Mouse (Mus musculus) CH12.LX (cell line): ENCODE results near the gene Tmco4. TPM values are rescaled to one million over a fixed set of nuclear protein-coding genes. Genes with fewer than 3 reads are reported as not detected.

Experiments used
- DNase-seq: peaks from one replicate; pipeline ENCODE4 v3.0.0-alpha.2; 2013; ENCODE audit errors: extremely low read depth
- H3K27ac ChIP-seq: 2 replicates; pipeline ENCODE4 v1.5.1; 2012; ENCODE audit warnings: low read depth, mild to moderate bottlenecking, control low read depth, moderate library complexity; ENCODE audit not compliant: insufficient read depth
- H3K27me3 ChIP-seq: replicated peaks from 2 replicates; pipeline ENCODE3; 2012; ENCODE audit warnings: inconsistent platforms
- H3K36me3 ChIP-seq, 2 experiments: replicated peaks in 1 of 2; 2 replicates each; pipeline versions ENCODE3 to v1.6.1; 2012; ENCODE audit warnings: inconsistent platforms in 1 of 2, low read length in 1 of 2, mild to moderate bottlenecking in 1 of 2, mixed read lengths in 1 of 2, moderate library complexity in 1 of 2; ENCODE audit not compliant: control insufficient read depth in 1 of 2, insufficient read depth in 1 of 2
- H3K4me1 ChIP-seq, 2 experiments: 2 replicates each; pipeline ENCODE4 v1.6.1; 2012; ENCODE audit warnings: inconsistent platforms in 1 of 2, moderate library complexity in 1 of 2; ENCODE audit not compliant: insufficient read depth in 2 of 2, control insufficient read depth in 1 of 2
- H3K4me2 ChIP-seq: 2 replicates; pipeline ENCODE4 v1.6.1; 2012; ENCODE audit warnings: low read depth, mild to moderate bottlenecking, control low read depth; ENCODE audit not compliant: poor library complexity, insufficient read depth, severe bottlenecking
- H3K4me3 ChIP-seq, 3 experiments: fragments of 150-350 bp in 1 of 3; sonication (generic) in 1 of 3; replicated peaks in 1 of 3; 2 replicates each; pipeline versions ENCODE3 to v1.5.1; 2011 to 2012; ENCODE audit warnings: low read depth in 2 of 3, low read length in 2 of 3, mild to moderate bottlenecking in 2 of 3, moderate library complexity in 2 of 3, control low read depth in 1 of 3, improper control_type of control experiment in 1 of 3, inconsistent platforms in 1 of 3, mixed read lengths in 1 of 3; ENCODE audit not compliant: poor library complexity in 1 of 3
- H3K79me2 ChIP-seq: replicated peaks from 2 replicates; pipeline ENCODE4 v1.6.1; 2012; ENCODE audit warnings: mild to moderate bottlenecking, moderate library complexity; ENCODE audit not compliant: control insufficient read depth, poor library complexity, insufficient read depth, severe bottlenecking; ENCODE audit errors: extremely low read depth
- H3K9ac ChIP-seq: 2 replicates; pipeline ENCODE4 v1.6.1; 2012; ENCODE audit warnings: low read depth, mild to moderate bottlenecking, control low read depth, moderate library complexity; ENCODE audit not compliant: insufficient read depth
- H3K9me3 ChIP-seq: replicated peaks from 2 replicates; pipeline ENCODE3; 2012; ENCODE audit warnings: low read length, inconsistent platforms, mixed read lengths
- BHLHE40 ChIP-seq: IDR thresholded peaks from 2 replicates; pipeline ENCODE4 v1.6.1; 2011; ENCODE audit warnings: mild to moderate bottlenecking, low read depth, low read length, improper control_type of control experiment
- CHD1 ChIP-seq: IDR thresholded peaks from 2 replicates; pipeline ENCODE4 v1.6.1; 2012; ENCODE audit warnings: low read depth, low read length, improper control_type of control experiment, inconsistent platforms
- CTCF ChIP-seq, 2 experiments: IDR thresholded peaks in 1 of 2; conservative IDR thresholded peaks in 1 of 2; 2 replicates each; pipeline ENCODE4 v1.5.1; 2011 to 2012; ENCODE audit warnings: low read depth in 2 of 2, low read length in 2 of 2, improper control_type of control experiment in 1 of 2, inconsistent platforms in 1 of 2, mild to moderate bottlenecking in 1 of 2, moderate library complexity in 1 of 2
- ELF1 ChIP-seq: IDR thresholded peaks from 2 replicates; pipeline ENCODE4 v1.6.1; 2014; ENCODE audit warnings: low read depth, mild to moderate bottlenecking, inconsistent platforms, low read length, improper control_type of control experiment
- ETS1 ChIP-seq: conservative IDR thresholded peaks from 2 replicates; pipeline ENCODE4 v1.6.1; 2012; ENCODE audit warnings: low read depth, mild to moderate bottlenecking, inconsistent platforms, low read length, improper control_type of control experiment, moderate library complexity
- JUN ChIP-seq: IDR thresholded peaks from 2 replicates; pipeline ENCODE4 v1.6.1; 2011; ENCODE audit warnings: low read depth, mild to moderate bottlenecking, low read length, improper control_type of control experiment, moderate library complexity; ENCODE audit not compliant: insufficient read depth
- JUND ChIP-seq: conservative IDR thresholded peaks from 2 replicates; pipeline ENCODE4 v1.6.1; 2011; ENCODE audit warnings: low read depth, low read length, improper control_type of control experiment
- KAT2A ChIP-seq: IDR thresholded peaks from 2 replicates; pipeline ENCODE4 v1.6.1; 2012; ENCODE audit warnings: low read length, improper control_type of control experiment, inconsistent platforms; ENCODE audit not compliant: insufficient replicate concordance
- MAFK ChIP-seq: IDR thresholded peaks from 2 replicates; pipeline ENCODE4 v1.6.1; 2011; ENCODE audit warnings: low read length, improper control_type of control experiment; ENCODE audit not compliant: insufficient replicate concordance
- MAZ ChIP-seq: IDR thresholded peaks from 2 replicates; pipeline ENCODE4 v1.6.1; 2012; ENCODE audit warnings: low read depth, mild to moderate bottlenecking, inconsistent platforms, low read length, improper control_type of control experiment, moderate library complexity
- NRF1 ChIP-seq: IDR thresholded peaks from 2 replicates; pipeline ENCODE4 v1.6.1; 2014; ENCODE audit warnings: low read depth, mild to moderate bottlenecking, inconsistent platforms, low read length, improper control_type of control experiment, moderate library complexity
- POLR2A ChIP-seq: IDR thresholded peaks from 2 replicates; pipeline ENCODE4 v1.6.1; 2011; ENCODE audit warnings: low read depth, mild to moderate bottlenecking, improper control_type of control experiment, low read length
- POLR2AphosphoS2 ChIP-seq: IDR thresholded peaks from 2 replicates; pipeline ENCODE4 v1.6.1; 2011; ENCODE audit warnings: low read depth, low read length, improper control_type of control experiment
- RAD21 ChIP-seq: IDR thresholded peaks from 2 replicates; pipeline ENCODE4 v1.6.1; 2011; ENCODE audit warnings: low read depth, mild to moderate bottlenecking, low read length, improper control_type of control experiment, moderate library complexity
- SIN3A ChIP-seq: IDR thresholded peaks from 2 replicates; pipeline ENCODE4 v1.6.1; 2012; ENCODE audit warnings: low read length, improper control_type of control experiment, inconsistent platforms
- SMC3 ChIP-seq: IDR thresholded peaks from 2 replicates; pipeline ENCODE4 v1.6.1; 2011; ENCODE audit warnings: low read depth, low read length, improper control_type of control experiment
- TCF12 ChIP-seq: IDR thresholded peaks from 2 replicates; pipeline ENCODE4 v1.6.1; 2014; ENCODE audit warnings: low read depth, mild to moderate bottlenecking, inconsistent platforms, low read length, improper control_type of control experiment
- UBTF ChIP-seq: IDR thresholded peaks from 2 replicates; pipeline ENCODE4 v1.6.1; 2012; ENCODE audit warnings: low read depth, mild to moderate bottlenecking, inconsistent platforms, low read length, improper control_type of control experiment, moderate library complexity
- ZC3H11A ChIP-seq: IDR thresholded peaks from 2 replicates; pipeline ENCODE4 v1.6.1; 2012; ENCODE audit warnings: low read depth, mild to moderate bottlenecking, inconsistent platforms, low read length, improper control_type of control experiment
- ZNF384 ChIP-seq: IDR thresholded peaks from 2 replicates; pipeline ENCODE4 v1.6.1; 2012; ENCODE audit warnings: low read depth, low read length, improper control_type of control experiment, inconsistent platforms
- dilution Hi-C: fragments of 300-500 bp; cut with MboI; formaldehyde crosslinking; loops from 2 replicates; pipeline ENCODE4 v1.14.3; 2020; ENCODE audit warnings: low sequenced_read_pairs; ENCODE audit not compliant: extremely low pct_unique_long_range_greater_than_20kb, extremely low pct_ligation_motif_present
- in situ Hi-C: fragments of 300-500 bp; cut with MboI; formaldehyde crosslinking; loops from 3 replicates; pipeline ENCODE4 v1.14.3; 2019; ENCODE audit warnings: low sequenced_read_pairs, low pct_ligation_motif_present, low pct_unique_long_range_greater_than_20kb, mixed read lengths
- polyA plus RNA-seq: library from polyadenylated mRNA; unstranded; fragments of >175 nt; gene quantifications from 2 replicates; pipeline ENCODE4 v1.2.1, GENCODE M21; 2012; ENCODE audit warnings: low read depth; ENCODE audit not compliant: insufficient read length
- total RNA-seq, 2 experiments: library from RNA; depleted of rRNA; stranded (reverse); fragments of 300-350 nt in 1 of 2; fragments of >200 nt in 1 of 2; gene quantifications; 2 replicates each; pipeline ENCODE4 v1.2.3; 2012 to 2014

Gene Tmco4
- total and polyA plus RNA-seq, 3 experiments = 20.3 to 22.2 (median 21.7) TPM

DNA sequence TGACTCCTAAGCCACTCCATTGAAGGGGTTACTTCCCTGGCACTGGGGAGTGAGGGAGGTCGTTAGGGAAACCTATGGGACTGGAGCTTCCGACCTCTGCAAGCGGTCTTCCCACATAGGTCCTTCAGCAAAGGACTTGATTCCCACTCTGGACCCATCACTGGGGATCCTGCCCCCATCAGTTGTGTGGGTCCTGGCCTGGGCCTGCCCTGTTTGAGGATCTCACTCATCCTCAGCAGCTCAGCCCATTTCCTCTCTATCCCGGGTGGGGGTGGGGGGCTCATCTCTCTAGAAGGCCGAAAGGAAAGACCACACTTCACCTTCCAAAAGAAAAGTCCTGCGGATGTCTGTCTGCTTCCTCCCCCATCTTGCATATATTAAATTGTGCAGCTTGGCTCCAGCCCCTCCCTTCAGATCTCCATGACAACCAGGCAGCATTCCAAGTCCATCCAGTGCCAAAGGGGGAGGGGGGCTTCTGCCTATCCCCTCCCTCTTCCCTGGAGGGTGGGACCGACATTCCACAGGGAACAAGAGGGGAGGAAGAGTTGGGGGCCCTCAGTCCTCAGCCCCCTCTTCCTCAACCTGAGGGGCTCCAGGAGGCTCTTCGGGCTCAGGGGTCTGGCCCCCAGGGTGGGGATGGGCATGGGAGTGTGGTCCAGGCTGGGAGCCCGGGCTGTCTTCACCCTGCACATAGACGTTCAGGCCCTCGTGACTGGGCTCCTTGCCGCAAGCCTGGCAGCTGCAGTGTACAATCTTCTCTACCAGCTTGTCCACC, 110.3 kb downstream of the Tmco4 start:
- Histone ChIP-seq H3K27ac (no peak overlapping the region), H3K36me3 (peaks cover 0 to 6% of the 10 kb centered on the region in 2 experiments), H3K4me1 (peaks cover 5 to 21% of the 10 kb centered on the region in 2 experiments; a peak in 3 of 4 replicates), H3K9ac (no peak overlapping the region), H3K4me2 (no peak overlapping the region), H3K9me3 (no peaks in the 10 kb centered on the region), H3K79me2 (no peaks in the 10 kb centered on the region), H3K4me3 (no peak overlapping the region), H3K27me3 (no peaks in the 10 kb centered on the region)
- no peak for DNase-seq
- in situ Hi-C loops = loop anchor here (10.0 kb wide), 2 partner anchors 172 to 202 kb away; no protein-coding TSS in a partner anchor
- TF ChIP-seq ELF1 (no peak), SMC3 (no peak), CTCF (conservative IDR thresholded peaks at IDR 0.05 in 1 of 2, IDR thresholded peaks at IDR 0.05 in 1 of 2; ENCODE audit: low read depth in 2 of 2, low read length in 2 of 2) (no peak), POLR2AphosphoS2 (no peak), ETS1 (no peak)
- dilution Hi-C loops = no loop called here

DNA sequence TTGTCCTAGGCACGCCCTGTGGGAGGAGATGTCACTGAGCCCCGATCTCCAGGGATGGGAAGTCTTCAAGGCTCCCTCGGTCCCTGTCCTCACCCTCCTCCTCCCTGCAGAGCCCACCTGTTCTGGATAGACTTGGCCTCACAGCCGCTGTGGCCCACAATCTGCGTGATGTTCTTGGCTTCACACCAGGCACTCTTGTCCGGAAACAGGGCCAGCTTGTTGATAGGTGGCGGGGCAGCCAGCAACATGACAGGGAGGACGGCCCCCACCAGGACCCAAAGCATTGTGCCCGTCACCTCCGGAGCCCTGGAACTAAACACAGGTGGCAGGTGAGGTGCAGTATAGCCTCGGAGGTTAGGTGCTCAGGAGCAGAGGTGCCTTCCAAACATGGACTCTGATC, 112.6 kb downstream of the Tmco4 start:
- no peak overlapping the region for H3K9ac ChIP-seq
- H3K4me2 ChIP-seq = no peak overlapping the region
- no peaks in the 10 kb centered on the region for H3K9me3 ChIP-seq
- H3K27me3 ChIP-seq = no peaks in the 10 kb centered on the region
- dilution Hi-C loops (no loop called here), in situ Hi-C loops (loop anchor here (5.0 to 10.0 kb wide), 3 partner anchors 47 to 199 kb away; partner anchors contain the start of gene Minos1)
- no peak overlapping the region for H3K27ac ChIP-seq
- H3K4me1 ChIP-seq = peaks cover 5 to 18% of the 10 kb centered on the region in 2 experiments; a peak in 3 of 4 replicates
- peaks cover 0 to 6% of the 10 kb centered on the region in 2 experiments for H3K36me3 ChIP-seq
- no peak for DNase-seq
- H3K4me3 ChIP-seq = no peak overlapping the region
- H3K79me2 ChIP-seq = no peaks in the 10 kb centered on the region
- TF ChIP-seq ZNF384 (no peak), SMC3 (no peak), KAT2A (no peak), CTCF (conservative IDR thresholded peaks at IDR 0.05 in 1 of 2, IDR thresholded peaks at IDR 0.05 in 1 of 2; ENCODE audit: low read depth in 2 of 2, low read length in 2 of 2) (no peak), NRF1 (no peak), UBTF (no peak), JUND (no peak), RAD21 (no peak), POLR2A (no peak), TCF12 (no peak), SIN3A (no peak), MAZ (no peak), MAFK (no peak), POLR2AphosphoS2 (no peak), JUN (no peak), CHD1 (no peak), ZC3H11A (no peak), ETS1 (no peak), BHLHE40 (no peak)
